9 mouse cellular contexts compared by ENCODE assay signal in genomic region chr5:114308765-114309679, GRCm38 (mm10). TPM values are rescaled to one million over a fixed set of nuclear protein-coding genes. Genes with fewer than 3 reads are reported as not detected.
A peak's percentile ranks its signal among the peaks of the same experiment; 100 is the strongest.
DNase-seq lines count a peak whose midpoint lies in the region; ATAC-seq and TF ChIP-seq lines count a peak whose summit lies in the region.
"Had no signal": no experiment of that assay in that cellular context is flagged by ENCODE, and none has a peak within 500 bp of the region (broad histone marks: within the 10 kb centered on the region; RNA-seq: fewer than 3 reads in every experiment).

No protein-coding gene starts in this region.

- H3K4me1 ChIP-seq in kidney, embryonic 16.5 days (ENCODE audit: insufficient read depth, low read length), result no peaks in the 10 kb centered on the region
- H3K4me1 ChIP-seq in forebrain, embryonic 15.5 days, result no peaks in the 10 kb centered on the region
- H3K4me1 ChIP-seq in limb, embryonic 14.5 days (ENCODE audit: control insufficient read depth, insufficient read depth, low read length), result no peaks in the 10 kb centered on the region

- no peak for DNase-seq in kidney, postnatal 10 days
- peak; percentile 44 for DNase-seq in Muller cell, postnatal 12 days (ENCODE audit: inconsistent ontology term)
- peak; percentile 93 for DNase-seq in limb, embryonic 14.5 days (ENCODE audit: low spot score)
- peak; percentile 69 for DNase-seq in splenic B cell, adult 2 months (ENCODE audit: low read depth, low spot score)
- DNase-seq in right cerebral cortex, adult 2 months (ENCODE audit: low spot score in 2 of 2), result no peak
- no peak for DNase-seq in urinary bladder, postnatal 14 days (ENCODE audit: low spot score)

- H3K27me3 ChIP-seq in kidney, embryonic 16.5 days (ENCODE audit: insufficient read depth, low read length), result no peaks in the 10 kb centered on the region; the same call in 1 of the 2 replicates
- no peaks in the 10 kb centered on the region for H3K27me3 ChIP-seq in forebrain, embryonic 15.5 days
- no peaks in the 10 kb centered on the region for H3K27me3 ChIP-seq in limb, embryonic 14.5 days (ENCODE audit: control insufficient read depth, insufficient read depth, low read length)
- no peaks in the 10 kb centered on the region for H3K27me3 ChIP-seq in splenic B cell, adult 2 months (ENCODE audit: control insufficient read depth, insufficient read depth, low read length, poor library complexity, severe bottlenecking)

- H3K27ac ChIP-seq in kidney, embryonic 16.5 days (ENCODE audit: low read length), result no peak overlapping the region
- no peak overlapping the region for H3K27ac ChIP-seq in forebrain, embryonic 15.5 days (replicated peaks)
- H3K27ac ChIP-seq in limb, embryonic 14.5 days (replicated peaks; ENCODE audit: low read depth, low read length), result no peak overlapping the region

- H3K4me2 ChIP-seq in kidney, embryonic 16.5 days (replicated peaks; ENCODE audit: low read depth, low read length), result peak overlapping the region; percentile 50
- H3K4me2 ChIP-seq in forebrain, embryonic 15.5 days (replicated peaks), result 0 out of 2 replicates have a peak overlapping the region, but pooled peaks have one; percentile 0
- H3K4me2 ChIP-seq in limb, embryonic 14.5 days (replicated peaks; ENCODE audit: low read depth, low read length, severe bottlenecking), result no peak overlapping the region

- peak overlapping the region; percentile 44; the same call in 1 of the 2 replicates for H3K9ac ChIP-seq in kidney, embryonic 16.5 days (replicated peaks; ENCODE audit: low read length)
- no peak overlapping the region for H3K9ac ChIP-seq in forebrain, embryonic 15.5 days (replicated peaks)
- no peak overlapping the region for H3K9ac ChIP-seq in limb, embryonic 14.5 days (ENCODE audit: low read depth, low read length, severe bottlenecking)

- no peaks in the 10 kb centered on the region for H3K9me3 ChIP-seq in kidney, embryonic 16.5 days (ENCODE audit: low read length)
- no peaks in the 10 kb centered on the region for H3K9me3 ChIP-seq in forebrain, embryonic 15.5 days
- H3K9me3 ChIP-seq in limb, embryonic 14.5 days (ENCODE audit: control insufficient read depth, low read length), result no peaks in the 10 kb centered on the region

- ATAC-seq in kidney, embryonic 16.5 days (ENCODE audit: low FRiP score, low TSS enrichment), result peak; percentile 73; the same call in 1 of the 2 replicates
- no peak for ATAC-seq in forebrain, embryonic 15.5 days (replicated peaks)
- peak; percentile 47; the same call in 1 of the 2 replicates for ATAC-seq in limb, embryonic 14.5 days (ENCODE audit: low FRiP score, low read depth)

- no peaks in the 10 kb centered on the region for H3K36me3 ChIP-seq in kidney, embryonic 16.5 days (ENCODE audit: insufficient read depth, low read length)
- H3K36me3 ChIP-seq in forebrain, embryonic 15.5 days, result no peaks in the 10 kb centered on the region
- H3K36me3 ChIP-seq in limb, embryonic 14.5 days (ENCODE audit: control insufficient read depth, insufficient read depth, low read length), result no peaks in the 10 kb centered on the region
- no peaks in the 10 kb centered on the region for H3K36me3 ChIP-seq in splenic B cell, adult 2 months (ENCODE audit: control insufficient read depth, insufficient read depth, low read length, poor library complexity, severe bottlenecking)

- TF ChIP-seq POLR2A in limb, embryonic 14.5 days (IDR thresholded peaks at IDR 0.05; ENCODE audit: borderline replicate concordance, extremely low read depth, insufficient read depth, insufficient read length), result no peak

- 47% methylated on average over 18 of the region's 18 CpGs for WGBS in kidney, embryonic 16.5 days
- 38% methylated on average over 18 of the region's 18 CpGs for WGBS in forebrain, embryonic 15.5 days
- 54% methylated on average over 18 of the region's 18 CpGs for WGBS in limb, embryonic 14.5 days

- H3K4me3 ChIP-seq in kidney, embryonic 16.5 days (ENCODE audit: low read length), result peak overlapping the region; percentile 25
- H3K4me3 ChIP-seq in forebrain, embryonic 15.5 days, result no peak overlapping the region
- no peak overlapping the region for H3K4me3 ChIP-seq in limb, embryonic 14.5 days (replicated peaks; ENCODE audit: low read length)

RNA-seq across cellular contexts. Expression of gene Myo1h, which starts 20.1 kb away (rescaled TPM):
- 2.4 and 2.8 TPM in 2 replicates for polyA plus RNA-seq in kidney, embryonic 16.5 days (2015; fragmentation: Nextera tagmentation; extraction: Ambion mirVana)
- polyA plus RNA-seq in forebrain, embryonic 15.5 days (2015; fragmentation: Nextera tagmentation; extraction: Ambion mirVana), result 0.57 and 0.80 TPM in 2 replicates
- 1.6 TPM in 2 replicates for polyA plus RNA-seq in limb, embryonic 14.5 days (2012; rRNA removed)
- 2.2 and 2.4 TPM in 2 replicates for polyA plus RNA-seq in limb, embryonic 14.5 days (2014; fragmentation: Nextera tagmentation; extraction: Ambion mirVana)

RNA-seq across cellular contexts. Expression of gene Foxn4, which starts 35.4 kb away (rescaled TPM):
- 0.10 TPM in 1 of 2 replicates, not detected in the other for polyA plus RNA-seq in kidney, embryonic 16.5 days (2015; fragmentation: Nextera tagmentation; extraction: Ambion mirVana)
- polyA plus RNA-seq in forebrain, embryonic 15.5 days (2015; fragmentation: Nextera tagmentation; extraction: Ambion mirVana), result 0.11 and 0.56 TPM in 2 replicates
- polyA plus RNA-seq in limb, embryonic 14.5 days (2012; rRNA removed), result 0.09 and 0.13 TPM in 2 replicates
- not detected in 2 replicates for polyA plus RNA-seq in limb, embryonic 14.5 days (2014; fragmentation: Nextera tagmentation; extraction: Ambion mirVana)
- polyA plus RNA-seq: frontal cortex, adult 2 months had no signal

Comparison
In these comparisons a context has a peak if more than half of its experiments do, and no peak if none do; other contexts are left out.
1. DNase-seq: peak in Muller cell, postnatal 12 days (single experiment), limb, embryonic 14.5 days (single experiment) and splenic B cell, adult 2 months (single experiment); none in kidney, postnatal 10 days (single experiment), right cerebral cortex, adult 2 months (0 of 2) and urinary bladder, postnatal 14 days (single experiment).